Mouse (Mus musculus): Measurements from ENCODE around the gene Iqcc. TPM values are rescaled to one million over a fixed set of nuclear protein-coding genes. Genes with fewer than 3 reads are reported as not detected.

The Iqcc gene
- total and polyA plus RNA-seq, 3 experiments = 13.0 to 30.9 (median 19.7) TPM

DNA sequence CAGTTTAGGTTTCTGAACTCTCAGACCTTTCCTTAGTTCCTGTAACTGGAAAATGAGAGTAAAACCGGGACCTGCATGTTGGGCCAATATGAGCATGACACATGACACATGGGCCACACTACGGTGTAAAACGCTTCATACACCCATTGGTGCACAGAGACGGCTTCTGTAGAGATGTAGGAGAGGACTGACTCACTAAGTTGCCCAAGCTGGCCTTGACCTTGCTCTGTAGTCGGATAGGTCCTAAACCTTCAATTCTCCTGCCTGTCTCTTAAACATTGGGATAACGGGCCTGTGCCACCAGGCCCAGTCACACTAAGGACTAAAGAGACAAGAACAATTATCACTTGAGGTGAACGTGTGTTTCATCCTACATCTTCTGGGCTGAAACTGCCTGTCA, 50.5 kb downstream of the Iqcc start:
- Histone ChIP-seq H3K79me2 (replicated peaks; ENCODE audit: control insufficient read depth, insufficient read depth, low read length) (no peaks in the 10 kb centered on the region), H3K27ac (no peak overlapping the region), H3K4me3 (no peak overlapping the region), H3K4me1 (ENCODE audit: control insufficient read depth, insufficient read depth, low read length) (no peaks in the 10 kb centered on the region; the same call in 1 of the 2 replicates), H3K27me3 (ENCODE audit: control insufficient read depth, insufficient read depth, low read length) (no peaks in the 10 kb centered on the region), H3K9ac (ENCODE audit: low read depth, low read length) (no peak overlapping the region), H3K36me3 (ENCODE audit: control insufficient read depth, insufficient read depth, low read length) (no peaks in the 10 kb centered on the region)
- intact Hi-C loops (cut with DNase I) = no loop called here
- 90% methylated on average over 7 of the region's 7 CpGs for WGBS
- TF ChIP-seq CTCF (IDR thresholded peaks at IDR 0.05) = no peak
- no peak for DNase-seq

DNA sequence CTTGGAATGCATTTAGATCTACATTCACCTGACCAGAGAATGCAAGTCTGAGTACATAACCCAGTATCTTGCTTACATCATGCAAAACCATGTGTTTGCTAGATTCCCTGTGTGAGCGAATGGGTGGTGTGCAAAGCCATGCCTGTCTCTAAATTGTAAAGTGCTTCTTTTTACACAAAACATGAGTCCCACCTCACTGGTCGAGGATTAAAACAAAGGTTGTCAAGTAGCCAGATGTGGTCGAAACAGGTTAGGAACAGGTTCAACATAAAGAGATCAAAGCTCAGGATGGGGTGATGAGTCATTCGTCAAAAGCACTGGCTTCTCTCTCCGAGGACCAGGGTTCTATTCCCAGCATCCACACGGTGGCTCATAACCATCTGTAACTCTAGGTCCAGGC, 53.8 kb downstream of the Iqcc start:
- no peak overlapping the region for H3K9ac ChIP-seq (ENCODE audit: low read depth, low read length)
- no peak overlapping the region for H3K27ac ChIP-seq
- TF ChIP-seq EP300 (IDR thresholded peaks at IDR 0.05; ENCODE audit: insufficient read depth, low read depth, low read length) (no peak), POLR2A (IDR thresholded peaks at IDR 0.05; ENCODE audit: insufficient read depth, low read depth, low read length) (no peak), CTCF (IDR thresholded peaks at IDR 0.05) (no peak)
- no peaks in the 10 kb centered on the region for H3K36me3 ChIP-seq (ENCODE audit: control insufficient read depth, insufficient read depth, low read length)
- intact Hi-C loops (cut with DNase I) = no loop called here
- no peak overlapping the region for H3K4me3 ChIP-seq
- H3K27me3 ChIP-seq (ENCODE audit: control insufficient read depth, insufficient read depth, low read length) = no peaks in the 10 kb centered on the region
- DNase-seq = no peak
- no peaks in the 10 kb centered on the region for H3K79me2 ChIP-seq (replicated peaks; ENCODE audit: control insufficient read depth, insufficient read depth, low read length)
- no peaks in the 10 kb centered on the region for H3K4me1 ChIP-seq (ENCODE audit: control insufficient read depth, insufficient read depth, low read length)
- WGBS = 72% methylated on average over 6 of the region's 6 CpGs

Other genes starting within 250 kb of the Iqcc start
- gene Zbtb8a, start 241.0 kb downstream of the Iqcc start, total RNA-seq (2021) = 1 to 10 TPM; 2.5 to 3.5 TPM
- 3.2 and 5.5 TPM in 2 replicates for gene Zbtb8a, start 241.0 kb downstream of the Iqcc start, polyA plus RNA-seq (2012; rRNA removed)
- gene Zbtb8b, start 178.2 kb downstream of the Iqcc start, total RNA-seq (2021) = under 1 TPM; 0.07 to 0.10 TPM
- 0.08 and 0.09 TPM in 2 replicates for gene Zbtb8b, start 178.2 kb downstream of the Iqcc start, polyA plus RNA-seq (2012; rRNA removed)
- 10 to 100 TPM; 48.8 to 50.3 TPM for gene Bsdc1, start 157.5 kb downstream of the Iqcc start, total RNA-seq (2021)
- 21.3 and 25.0 TPM in 2 replicates for gene Bsdc1, start 157.5 kb downstream of the Iqcc start, polyA plus RNA-seq (2012; rRNA removed)
- not detected for gene Tssk3, start 128.1 kb downstream of the Iqcc start, total RNA-seq (2021)
- gene Tssk3, start 128.1 kb downstream of the Iqcc start, polyA plus RNA-seq (2012; rRNA removed) = 0.14 TPM in 1 of 2 replicates, not detected in the other
- gene Fam229a, start 127.9 kb downstream of the Iqcc start, total RNA-seq (2021) = under 1 TPM in 1 of 2 experiments, not detected in 1; 0.45 TPM
- 0.64 TPM in 1 of 2 replicates, not detected in the other for gene Fam229a, start 127.9 kb downstream of the Iqcc start, polyA plus RNA-seq (2012; rRNA removed)
- 1 to 10 TPM; 3.5 to 5.1 TPM for gene Marcksl1, start 105.5 kb downstream of the Iqcc start, total RNA-seq (2021)
- 5.1 and 7.0 TPM in 2 replicates for gene Marcksl1, start 105.5 kb downstream of the Iqcc start, polyA plus RNA-seq (2012; rRNA removed)
- gene Hdac1, start 76.4 kb downstream of the Iqcc start, total RNA-seq (2021) = 10 to 100 TPM; 15.7 to 16.1 TPM
- 17.9 and 35.2 TPM in 2 replicates for gene Hdac1, start 76.4 kb downstream of the Iqcc start, polyA plus RNA-seq (2012; rRNA removed)
- 1 to 10 TPM in 1 of 2 experiments, under 1 TPM in 1; 0.84 to 1.1 TPM for gene Lck, start 45.5 kb downstream of the Iqcc start, total RNA-seq (2021)
- gene Lck, start 45.5 kb downstream of the Iqcc start, polyA plus RNA-seq (2012; rRNA removed) = 1.6 and 3.5 TPM in 2 replicates
- gene Fam167b, start 40.5 kb downstream of the Iqcc start, total RNA-seq (2021) = under 1 TPM in 1 of 2 experiments, not detected in 1; 0.81 TPM
- gene Fam167b, start 40.5 kb downstream of the Iqcc start, polyA plus RNA-seq (2012; rRNA removed) = 1.4 and 1.8 TPM in 2 replicates
- gene Eif3i, start 18.5 kb downstream of the Iqcc start, total RNA-seq (2021) = 100 to 1,000 TPM; 116 to 132 TPM
- gene Eif3i, start 18.5 kb downstream of the Iqcc start, polyA plus RNA-seq (2012; rRNA removed) = 185 and 257 TPM in 2 replicates
- 10 to 100 TPM; 35.9 to 41.7 TPM for gene Tmem234, start 18.4 kb downstream of the Iqcc start, total RNA-seq (2021)
- gene Tmem234, start 18.4 kb downstream of the Iqcc start, polyA plus RNA-seq (2012; rRNA removed) = 69.5 and 74.9 TPM in 2 replicates
- under 1 TPM; 0.39 to 0.45 TPM for gene Dcdc2b, start 4.8 kb downstream of the Iqcc start, total RNA-seq (2021)
- gene Dcdc2b, start 4.8 kb downstream of the Iqcc start, polyA plus RNA-seq (2012; rRNA removed) = 1.7 and 3.3 TPM in 2 replicates
- 10 to 100 TPM; 11.3 to 16.8 TPM for gene Ccdc28b, start 4.8 kb upstream of the Iqcc start, total RNA-seq (2021)
- 10.8 and 22.5 TPM in 2 replicates for gene Ccdc28b, start 4.8 kb upstream of the Iqcc start, polyA plus RNA-seq (2012; rRNA removed)
- 10 to 100 TPM; 25.6 to 27.2 TPM for gene Txlna, start 22.0 kb upstream of the Iqcc start, total RNA-seq (2021)
- gene Txlna, start 22.0 kb upstream of the Iqcc start, polyA plus RNA-seq (2012; rRNA removed) = 13.7 and 23.3 TPM in 2 replicates
- 10 to 100 TPM; 69.6 to 79.2 TPM for gene Kpna6, start 53.7 kb upstream of the Iqcc start, total RNA-seq (2021)
- gene Kpna6, start 53.7 kb upstream of the Iqcc start, polyA plus RNA-seq (2012; rRNA removed) = 28.2 and 57.9 TPM in 2 replicates
- 1 to 10 TPM; 4.8 to 5.0 TPM for gene Tmem39b, start 77.7 kb upstream of the Iqcc start, total RNA-seq (2021)
- 13.4 and 14.4 TPM in 2 replicates for gene Tmem39b, start 77.7 kb upstream of the Iqcc start, polyA plus RNA-seq (2012; rRNA removed)
- 10 to 100 TPM; 38.1 to 41.7 TPM for gene Khdrbs1, start 123.2 kb upstream of the Iqcc start, total RNA-seq (2021)
- gene Khdrbs1, start 123.2 kb upstream of the Iqcc start, polyA plus RNA-seq (2012; rRNA removed) = 11.4 and 11.7 TPM in 2 replicates
- gene Ptp4a2, start 192.1 kb upstream of the Iqcc start, total RNA-seq (2021) = 100 to 1,000 TPM; 194 to 199 TPM
- 51.6 and 110 TPM in 2 replicates for gene Ptp4a2, start 192.1 kb upstream of the Iqcc start, polyA plus RNA-seq (2012; rRNA removed)